Mouse (Mus musculus): ENCODE measurements around the gene Pfkfb3. TPM values are rescaled to one million over a fixed set of nuclear protein-coding genes. Genes with fewer than 3 reads are reported as not detected.
A peak's percentile ranks its signal among the peaks of the same experiment; 100 is the strongest.
"Not testable (repeated sequence)": the region's sequence is repeated elsewhere in the genome, so short reads cannot be mapped to it uniquely, and the experiment has no call there.

Gene Pfkfb3
- polyA plus RNA-seq, 1 experiment from 2014 or later: 6.1 TPM

DNA sequence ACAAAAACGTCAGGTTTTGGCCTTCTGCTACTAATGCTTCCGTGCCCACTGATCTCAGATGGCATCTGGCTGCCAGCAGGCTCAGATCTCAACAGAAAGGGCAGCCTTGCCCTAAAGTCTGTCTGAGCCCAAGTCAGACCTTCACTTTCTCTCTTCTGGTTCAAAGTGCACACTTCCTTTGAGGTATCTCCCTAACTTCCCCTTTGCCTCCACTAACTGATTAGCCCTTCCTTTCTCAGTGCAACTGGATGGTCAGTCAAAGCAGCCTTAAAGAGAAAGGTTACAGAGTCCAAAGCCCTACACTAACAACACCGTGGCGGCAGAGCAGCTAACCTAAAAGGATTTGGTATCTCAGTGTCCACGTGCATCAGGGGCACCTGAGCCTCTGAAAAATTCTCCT is 9.5 kb downstream of the Pfkfb3 start:
- no peak for ATAC-seq (ENCODE audit: low read depth)
- no peak overlapping the region for H3K9ac ChIP-seq (ENCODE audit: low read depth, low read length)
- no peaks in the 10 kb centered on the region; the same call in 1 of the 2 replicates for H3K4me1 ChIP-seq (ENCODE audit: control insufficient read depth, low read depth, low read length)
- H3K27me3 ChIP-seq (ENCODE audit: control insufficient read depth, insufficient read depth, low read depth, low read length): no peaks in the 10 kb centered on the region
- no peak overlapping the region for H3K4me2 ChIP-seq (ENCODE audit: low read depth, low read length)
- H3K9me3 ChIP-seq (replicated peaks; ENCODE audit: control insufficient read depth, low read length): no peaks in the 10 kb centered on the region
- H3K4me3 ChIP-seq (ENCODE audit: low read depth, low read length): no peak overlapping the region
- peak overlapping the region; percentile 32; the same call in 1 of the 2 replicates for H3K27ac ChIP-seq (ENCODE audit: low read length)
- no peaks in the 10 kb centered on the region for H3K36me3 ChIP-seq (ENCODE audit: control insufficient read depth, insufficient read depth)
- WGBS (ENCODE audit: insufficient replicate concordance): 15% methylated on average over 5 of the region's 5 CpGs

DNA sequence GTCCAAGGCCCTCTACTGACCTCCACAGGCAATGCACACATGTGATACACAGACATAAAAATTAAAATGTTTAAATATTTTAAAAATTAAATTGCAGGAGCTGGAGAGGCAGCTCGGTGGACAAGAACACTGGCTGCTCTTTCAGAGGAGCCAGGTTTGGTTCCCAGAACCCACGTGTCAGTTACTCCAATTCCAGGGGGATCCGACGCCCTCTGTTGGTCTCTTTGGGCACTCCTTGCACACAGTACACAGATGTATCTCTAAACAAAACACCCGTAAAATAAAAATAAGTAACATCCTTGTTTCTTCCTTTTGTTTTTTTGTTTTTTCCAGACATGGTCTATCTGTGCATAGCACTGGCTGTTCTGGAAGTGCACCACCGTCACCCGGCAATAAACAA is 10.7 kb downstream of the Pfkfb3 start:
- Histone ChIP-seq H3K27ac (ENCODE audit: low read length) (no peak overlapping the region), H3K4me2 (ENCODE audit: low read depth, low read length) (no peak overlapping the region), H3K36me3 (ENCODE audit: control insufficient read depth, insufficient read depth) (no peaks in the 10 kb centered on the region), H3K27me3 (ENCODE audit: control insufficient read depth, insufficient read depth, low read depth, low read length) (no peaks in the 10 kb centered on the region), H3K4me1 (ENCODE audit: control insufficient read depth, low read depth, low read length) (no peaks in the 10 kb centered on the region; the same call in 1 of the 2 replicates), H3K9ac (ENCODE audit: low read depth, low read length) (no peak overlapping the region), H3K4me3 (ENCODE audit: low read depth, low read length) (no peak overlapping the region), H3K9me3 (replicated peaks; ENCODE audit: control insufficient read depth, low read length) (no peaks in the 10 kb centered on the region)
- ATAC-seq (ENCODE audit: low read depth): no peak
- WGBS (ENCODE audit: insufficient replicate concordance): 63% methylated on average over 7 of the region's 7 CpGs

DNA sequence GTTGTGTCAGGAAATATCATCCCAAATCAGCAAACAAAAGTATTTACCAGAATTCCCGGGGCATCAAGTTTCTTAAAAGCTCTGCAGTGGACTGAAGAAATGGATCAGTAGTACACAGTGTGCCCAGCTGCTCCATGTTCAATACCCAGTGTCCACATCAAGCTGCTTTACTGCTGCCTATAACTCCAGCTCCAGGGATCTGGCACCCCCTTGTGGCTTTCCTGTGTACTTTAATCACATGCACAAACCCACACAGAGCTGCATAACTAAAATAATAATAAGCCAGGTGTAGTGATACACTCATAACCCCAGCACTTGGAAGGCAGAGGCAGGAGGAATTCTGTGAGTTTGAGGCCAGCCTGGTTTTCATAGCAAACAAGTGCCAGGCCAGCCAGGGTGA is 11.2 kb downstream of the Pfkfb3 start:
- Histone ChIP-seq H3K4me1 (ENCODE audit: control insufficient read depth, low read depth, low read length) (no peaks in the 10 kb centered on the region; the same call in 1 of the 2 replicates), H3K27me3 (ENCODE audit: control insufficient read depth, insufficient read depth, low read depth, low read length) (no peaks in the 10 kb centered on the region), H3K9me3 (replicated peaks; ENCODE audit: control insufficient read depth, low read length) (no peaks in the 10 kb centered on the region), H3K4me3 (ENCODE audit: low read depth, low read length) (no peak overlapping the region), H3K27ac (ENCODE audit: low read length) (no peak overlapping the region), H3K4me2 (ENCODE audit: low read depth, low read length) (no peak overlapping the region), H3K9ac (ENCODE audit: low read depth, low read length) (no peak overlapping the region), H3K36me3 (ENCODE audit: control insufficient read depth, insufficient read depth) (no peaks in the 10 kb centered on the region)
- ATAC-seq (ENCODE audit: low read depth): no peak
- 39% methylated on average over 1 of the region's 1 CpGs for WGBS (ENCODE audit: insufficient replicate concordance)

DNA sequence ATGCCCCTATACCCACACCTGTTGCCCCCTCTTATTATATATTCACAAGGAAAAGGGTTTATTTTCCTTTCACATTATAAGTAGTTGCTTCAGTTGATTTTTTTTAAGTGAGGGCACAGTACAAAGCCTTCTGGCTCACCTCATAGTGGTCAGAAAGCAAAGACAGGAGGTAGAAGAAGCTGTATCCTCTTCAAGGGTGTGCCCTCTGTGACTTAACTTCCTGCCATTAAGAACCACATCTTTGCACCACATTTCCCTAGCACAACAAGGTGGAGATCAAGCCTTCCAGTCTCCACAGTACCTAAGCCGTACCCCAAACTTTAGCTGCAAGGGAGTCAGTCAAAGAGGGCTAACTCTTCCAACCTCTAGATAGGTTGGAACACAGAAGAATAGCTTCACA is 11.8 kb downstream of the Pfkfb3 start:
- Histone ChIP-seq H3K36me3 (ENCODE audit: control insufficient read depth, insufficient read depth) (no peaks in the 10 kb centered on the region), H3K4me2 (ENCODE audit: low read depth, low read length) (no peak overlapping the region), H3K27me3 (ENCODE audit: control insufficient read depth, insufficient read depth, low read depth, low read length) (no peaks in the 10 kb centered on the region), H3K9me3 (replicated peaks; ENCODE audit: control insufficient read depth, low read length) (no peaks in the 10 kb centered on the region), H3K27ac (ENCODE audit: low read length) (no peak overlapping the region), H3K4me1 (ENCODE audit: control insufficient read depth, low read depth, low read length) (no peaks in the 10 kb centered on the region; the same call in 1 of the 2 replicates), H3K4me3 (ENCODE audit: low read depth, low read length) (no peak overlapping the region), H3K9ac (ENCODE audit: low read depth, low read length) (no peak overlapping the region)
- no peak for ATAC-seq (ENCODE audit: low read depth)
- 82% methylated on average over 1 of the region's 1 CpGs for WGBS (ENCODE audit: insufficient replicate concordance)

DNA sequence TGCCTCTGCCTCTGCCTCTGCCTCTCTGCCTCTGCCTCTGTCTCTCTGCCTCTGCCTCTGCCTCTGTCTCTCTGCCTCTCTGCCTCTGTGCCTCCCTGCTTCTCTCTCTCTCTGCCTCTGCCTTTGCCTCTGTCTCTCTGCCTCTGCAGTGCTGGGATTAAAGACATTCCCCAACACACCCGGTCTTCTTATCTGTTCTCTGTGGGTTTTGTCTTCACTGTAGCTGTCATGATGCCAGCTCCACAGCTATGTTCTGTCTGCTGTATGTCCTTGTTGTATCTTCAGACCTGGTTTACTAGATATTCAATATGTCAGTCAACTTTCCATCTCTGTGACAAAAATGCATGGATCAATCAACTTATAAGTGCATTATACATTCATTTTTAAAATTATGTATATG is 12.3 kb downstream of the Pfkfb3 start:
- 0% methylated on average over 1 of the region's 1 CpGs for WGBS (ENCODE audit: insufficient replicate concordance)

DNA sequence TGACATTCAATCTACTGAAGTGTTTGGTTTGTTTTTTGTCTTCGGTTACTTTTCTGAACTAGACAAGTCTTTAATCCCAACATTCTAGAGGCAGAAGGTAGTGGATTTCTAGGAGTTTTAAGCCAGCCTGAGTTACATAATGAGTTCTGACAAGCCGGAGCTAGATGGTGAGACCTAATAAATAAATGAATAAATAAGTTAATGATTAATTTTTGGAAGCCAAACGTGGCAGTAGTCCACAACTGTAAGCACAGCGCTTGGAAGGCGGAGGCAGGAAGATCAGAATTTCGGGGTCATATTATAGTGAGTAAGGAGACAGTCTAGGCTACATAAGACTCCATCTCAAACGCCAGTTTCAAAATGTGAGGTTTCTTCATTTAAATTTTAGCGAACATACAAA is 17.9 kb downstream of the Pfkfb3 start:
- Histone ChIP-seq H3K9ac (ENCODE audit: low read depth, low read length) (no peak overlapping the region), H3K4me1 (ENCODE audit: control insufficient read depth, low read depth, low read length) (peaks cover 5% of the 10 kb centered on the region), H3K4me3 (ENCODE audit: low read depth, low read length) (peak overlapping the region; percentile 58), H3K27me3 (ENCODE audit: control insufficient read depth, insufficient read depth, low read depth, low read length) (no peaks in the 10 kb centered on the region), H3K27ac (ENCODE audit: low read length) (no peak overlapping the region), H3K36me3 (ENCODE audit: control insufficient read depth, insufficient read depth) (no peaks in the 10 kb centered on the region), H3K9me3 (replicated peaks; ENCODE audit: control insufficient read depth, low read length) (no peaks in the 10 kb centered on the region), H3K4me2 (ENCODE audit: low read depth, low read length) (peak overlapping the region; percentile 78)
- WGBS (ENCODE audit: insufficient replicate concordance): 54% methylated on average over 8 of the region's 8 CpGs
- no peak for ATAC-seq (ENCODE audit: low read depth)

More for the DNA sequence above, 12.3 kb downstream of the Pfkfb3 start:
- not testable (repeated sequence) for H3K9me3 ChIP-seq (replicated peaks; ENCODE audit: control insufficient read depth, low read length); H3K27ac ChIP-seq (ENCODE audit: low read length); H3K27me3 ChIP-seq (ENCODE audit: control insufficient read depth, insufficient read depth, low read depth, low read length); H3K4me3 ChIP-seq (ENCODE audit: low read depth, low read length); H3K4me1 ChIP-seq (ENCODE audit: control insufficient read depth, low read depth, low read length); ATAC-seq (ENCODE audit: low read depth); H3K4me2 ChIP-seq (ENCODE audit: low read depth, low read length); H3K36me3 ChIP-seq (ENCODE audit: control insufficient read depth, insufficient read depth); H3K9ac ChIP-seq (ENCODE audit: low read depth, low read length)

DNA sequence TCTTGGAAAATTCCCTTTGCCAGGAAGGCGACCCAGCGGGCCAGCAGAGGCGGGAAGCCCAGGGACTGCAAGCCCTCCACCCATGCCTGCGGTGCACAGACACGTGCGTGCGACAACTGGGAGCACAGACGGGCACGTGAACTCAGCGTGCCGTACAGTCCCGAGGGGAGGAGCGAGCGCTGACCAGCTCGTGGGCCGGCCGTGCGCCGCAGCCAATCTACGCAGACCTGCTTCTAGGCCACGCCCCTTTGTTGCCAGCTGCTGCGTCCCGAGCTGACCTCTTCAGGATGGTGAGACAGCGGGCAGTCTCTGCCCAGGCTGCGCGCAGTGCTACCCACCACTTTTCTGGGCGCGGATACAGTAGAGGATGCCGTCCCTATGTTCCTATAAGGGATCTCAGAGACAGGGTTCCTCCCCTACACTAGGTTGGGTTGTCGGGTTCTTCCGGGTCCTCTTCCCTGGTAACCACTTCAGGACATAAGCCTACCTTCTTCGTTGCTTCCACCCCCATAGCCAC is 18.4 kb downstream of the Pfkfb3 start:
- no peak overlapping the region for H3K27ac ChIP-seq (ENCODE audit: low read length)
- no peaks in the 10 kb centered on the region for H3K9me3 ChIP-seq (replicated peaks; ENCODE audit: control insufficient read depth, low read length)
- H3K27me3 ChIP-seq (ENCODE audit: control insufficient read depth, insufficient read depth, low read depth, low read length): no peaks in the 10 kb centered on the region
- H3K4me3 ChIP-seq (ENCODE audit: low read depth, low read length): peak overlapping the region; percentile 58
- no peaks in the 10 kb centered on the region for H3K36me3 ChIP-seq (ENCODE audit: control insufficient read depth, insufficient read depth)
- H3K4me1 ChIP-seq (ENCODE audit: control insufficient read depth, low read depth, low read length): peaks cover 5% of the 10 kb centered on the region
- H3K4me2 ChIP-seq (ENCODE audit: low read depth, low read length): peak overlapping the region; percentile 78
- H3K9ac ChIP-seq (ENCODE audit: low read depth, low read length): peak overlapping the region; percentile 11; the same call in 1 of the 2 replicates
- ATAC-seq (ENCODE audit: low read depth): peak; percentile 98
- 2% methylated on average over 32 of the region's 32 CpGs for WGBS (ENCODE audit: insufficient replicate concordance)

DNA sequence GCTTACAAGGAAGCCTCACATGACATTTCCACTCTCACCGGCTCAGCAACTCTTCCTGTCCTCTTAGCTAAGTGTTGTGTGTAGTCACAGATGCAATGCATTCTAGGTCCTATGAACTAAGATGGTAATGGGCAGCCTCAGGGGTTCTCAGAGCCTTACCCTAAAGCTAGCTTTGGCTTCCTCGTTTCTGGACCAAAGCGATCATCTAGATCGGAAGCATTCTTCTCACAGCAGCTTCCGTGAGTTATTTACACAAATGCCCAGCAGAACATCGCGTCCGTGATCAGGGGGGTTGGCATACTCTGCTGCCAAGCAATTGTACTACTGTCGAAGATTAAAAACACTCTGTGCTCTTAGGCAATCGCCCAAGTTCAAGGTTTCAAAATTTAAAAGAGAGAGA is 19.1 kb downstream of the Pfkfb3 start:
- H3K27ac ChIP-seq (ENCODE audit: low read length): no peak overlapping the region

DNA sequence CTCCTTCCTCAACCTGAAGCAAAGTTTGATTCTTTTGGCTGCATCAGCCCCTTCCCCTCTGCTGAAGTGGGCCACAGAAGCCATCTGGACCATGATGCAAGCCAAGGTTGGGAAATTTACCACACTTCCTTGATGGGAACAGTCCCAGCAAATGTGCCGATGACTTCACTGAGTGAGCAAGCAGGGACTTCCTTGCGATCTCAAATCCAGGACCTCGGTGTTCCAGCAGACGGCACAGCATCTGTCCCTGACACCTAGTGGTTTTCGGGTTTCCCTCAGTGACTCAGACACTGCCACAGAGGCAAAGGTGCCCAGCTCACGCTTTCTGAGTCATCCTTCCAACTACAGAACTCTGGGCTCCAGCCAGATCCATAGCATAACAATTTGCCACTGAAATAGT is 23.8 kb downstream of the Pfkfb3 start:
- no peaks in the 10 kb centered on the region for H3K36me3 ChIP-seq (ENCODE audit: control insufficient read depth, insufficient read depth)
- H3K27ac ChIP-seq (ENCODE audit: low read length): no peak overlapping the region
- no peak overlapping the region for H3K4me2 ChIP-seq (ENCODE audit: low read depth, low read length)
- no peak overlapping the region for H3K9ac ChIP-seq (ENCODE audit: low read depth, low read length)
- 52% methylated on average over 6 of the region's 6 CpGs for WGBS (ENCODE audit: insufficient replicate concordance)
- peaks cover 5% of the 10 kb centered on the region for H3K4me1 ChIP-seq (ENCODE audit: control insufficient read depth, low read depth, low read length)
- no peak overlapping the region for H3K4me3 ChIP-seq (ENCODE audit: low read depth, low read length)
- ATAC-seq (ENCODE audit: low read depth): no peak
- no peaks in the 10 kb centered on the region for H3K9me3 ChIP-seq (replicated peaks; ENCODE audit: control insufficient read depth, low read length)
- H3K27me3 ChIP-seq (ENCODE audit: control insufficient read depth, insufficient read depth, low read depth, low read length): no peaks in the 10 kb centered on the region

More for the DNA sequence above, 19.1 kb downstream of the Pfkfb3 start:
- Histone ChIP-seq H3K27me3 (ENCODE audit: control insufficient read depth, insufficient read depth, low read depth, low read length) (no peaks in the 10 kb centered on the region), H3K36me3 (ENCODE audit: control insufficient read depth, insufficient read depth) (no peaks in the 10 kb centered on the region), H3K4me2 (ENCODE audit: low read depth, low read length) (peak overlapping the region; percentile 78), H3K4me1 (ENCODE audit: control insufficient read depth, low read depth, low read length) (peaks cover 5% of the 10 kb centered on the region), H3K4me3 (ENCODE audit: low read depth, low read length) (peak overlapping the region; percentile 58), H3K9me3 (replicated peaks; ENCODE audit: control insufficient read depth, low read length) (no peaks in the 10 kb centered on the region), H3K9ac (ENCODE audit: low read depth, low read length) (peak overlapping the region; percentile 30; the same call in 1 of the 2 replicates)
- no peak for ATAC-seq (ENCODE audit: low read depth)
- 2% methylated on average over 10 of the region's 10 CpGs for WGBS (ENCODE audit: insufficient replicate concordance)
